Mouse (Mus musculus) liver, embryonic 14.5 days (tissue): Measurements from ENCODE around the gene Tsc22d1. TPM values are rescaled to one million over a fixed set of nuclear protein-coding genes. Genes with fewer than 3 reads are reported as not detected.

Experiments used
- ATAC-seq: fragments of 200-750 bp; cut with Nextera tagmentation; 2 replicates; pipeline ENCODE4 v1.8.0; 2017; ENCODE audit warnings: moderate number of reproducible peaks, mild to moderate bottlenecking, moderate library complexity; ENCODE audit not compliant: insufficient read depth
- DNase-seq, 3 experiments: peaks; one replicate each; pipeline ENCODE4 v3.0.0-alpha.2; 2012 to 2013; ENCODE audit warnings: low read depth in 3 of 3, low spot score in 3 of 3
- H3K27ac ChIP-seq: fragments of 300-500 bp; sonication (generic); 2 replicates; pipeline ENCODE4 v1.5.1; 2014; ENCODE audit warnings: moderate library complexity, mild to moderate bottlenecking, control low read depth, inconsistent platforms
- H3K27me3 ChIP-seq: fragments of 300-500 bp; sonication (generic); 2 replicates; pipeline ENCODE4 v1.6.1; 2014; ENCODE audit warnings: mild to moderate bottlenecking, low read length, moderate library complexity; ENCODE audit not compliant: control insufficient read depth, insufficient read depth
- H3K36me3 ChIP-seq: fragments of 300-500 bp; sonication (generic); replicated peaks from 2 replicates; pipeline ENCODE4 v1.6.1; 2014; ENCODE audit warnings: low read depth; ENCODE audit not compliant: control insufficient read depth, insufficient read depth
- H3K4me1 ChIP-seq, 2 experiments: fragments of 200-500 bp in 1 of 2; fragments of 300-500 bp in 1 of 2; sonication (generic) in 1 of 2; replicated peaks; 2 replicates each; pipeline ENCODE4 v1.6.1; 2012 to 2014; ENCODE audit warnings: antibody characterized with exemption in 1 of 2, inconsistent platforms in 1 of 2, low read length in 1 of 2; ENCODE audit not compliant: control insufficient read depth in 2 of 2, insufficient read depth in 2 of 2
- H3K4me2 ChIP-seq: fragments of 300-500 bp; sonication (generic); 2 replicates; pipeline ENCODE4 v1.6.1; 2014; ENCODE audit warnings: low read depth, mild to moderate bottlenecking, control low read depth, moderate library complexity
- H3K4me3 ChIP-seq, 2 experiments: fragments of 200-500 bp in 1 of 2; fragments of 300-500 bp in 1 of 2; sonication (generic) in 1 of 2; 2 replicates each; pipeline ENCODE4 v1.5.1; 2012 to 2014; ENCODE audit warnings: low read depth in 2 of 2, low read length in 2 of 2, mild to moderate bottlenecking in 2 of 2, control low read depth in 1 of 2, inconsistent platforms in 1 of 2, moderate library complexity in 1 of 2; ENCODE audit not compliant: insufficient read depth in 1 of 2
- H3K9ac ChIP-seq: fragments of 300-500 bp; sonication (generic); replicated peaks from 2 replicates; pipeline ENCODE4 v1.6.1; 2014; ENCODE audit warnings: mild to moderate bottlenecking, control low read depth, moderate library complexity
- H3K9me3 ChIP-seq: fragments of 300-500 bp; sonication (generic); 2 replicates; pipeline ENCODE4 v1.6.1; 2016; ENCODE audit warnings: low read length, mixed read lengths; ENCODE audit not compliant: control insufficient read depth
- CTCF ChIP-seq: IDR thresholded peaks from 2 replicates; pipeline ENCODE4 v1.5.1; 2016; ENCODE audit warnings: antibody characterized with exemption, low read depth, control low read depth
- EP300 ChIP-seq: IDR thresholded peaks from 2 replicates; pipeline ENCODE4 v1.6.1; 2016; ENCODE audit warnings: antibody characterized with exemption, low read depth
- WGBS: fragments of 180-500 bp; shearing (Covaris S2); extraction: QIAGEN DNeasy Blood & Tissue Kit; methylation state at CpG from one replicate; pipeline ENCODE4 v1.1.7; 2014; ENCODE audit not compliant: insufficient replicate concordance; 5-methylcytosine and 5-hydroxymethylcytosine counted together
- polyA plus RNA-seq, 2 experiments: library from polyadenylated mRNA; depleted of rRNA in 1 of 2; stranded (reverse) in 1 of 2; unstranded in 1 of 2; fragments of >200 nt; fragmentation: Nextera tagmentation in 1 of 2; extraction: Ambion mirVana in 1 of 2; gene quantifications; 2 replicates each; pipeline versions ENCODE4 v1.2.1 to v1.2.3; 2012 to 2014

Gene Tsc22d1
- polyA plus RNA-seq, 2 experiments = 61.3 to 115 TPM

DNA sequence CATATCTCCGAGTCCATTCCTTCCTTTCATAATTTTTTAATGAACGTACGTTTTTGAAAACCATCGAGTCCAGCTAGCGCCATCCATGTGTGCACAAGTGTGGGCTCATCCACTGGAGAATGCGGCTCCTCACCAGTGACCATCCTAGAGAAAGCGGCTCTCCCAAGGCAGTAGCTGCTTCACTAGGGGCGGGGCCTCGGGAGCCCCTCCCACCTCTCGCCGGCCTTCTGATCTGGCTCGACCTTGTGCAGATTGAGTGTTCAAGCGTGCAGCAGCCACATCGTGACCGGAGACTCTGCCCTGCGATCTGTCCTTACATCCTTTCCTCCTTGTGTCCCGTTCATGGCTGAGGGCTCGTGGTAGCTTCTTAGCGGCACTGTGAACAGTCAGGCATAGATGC is 56.5 kb downstream of the Tsc22d1 start:
- 65% methylated on average over 19 of the region's 19 CpGs for WGBS
- Histone ChIP-seq H3K27me3 (no peaks in the 10 kb centered on the region), H3K9ac (no peak overlapping the region), H3K27ac (no peak overlapping the region), H3K9me3 (no peaks in the 10 kb centered on the region), H3K4me3 (no peak overlapping the region), H3K36me3 (no peaks in the 10 kb centered on the region), H3K4me1 (no peaks in the 10 kb centered on the region), H3K4me2 (no peak overlapping the region)
- no peak for TF ChIP-seq EP300
- TF ChIP-seq CTCF = no peak
- DNase-seq = no peak
- no peak for ATAC-seq

DNA sequence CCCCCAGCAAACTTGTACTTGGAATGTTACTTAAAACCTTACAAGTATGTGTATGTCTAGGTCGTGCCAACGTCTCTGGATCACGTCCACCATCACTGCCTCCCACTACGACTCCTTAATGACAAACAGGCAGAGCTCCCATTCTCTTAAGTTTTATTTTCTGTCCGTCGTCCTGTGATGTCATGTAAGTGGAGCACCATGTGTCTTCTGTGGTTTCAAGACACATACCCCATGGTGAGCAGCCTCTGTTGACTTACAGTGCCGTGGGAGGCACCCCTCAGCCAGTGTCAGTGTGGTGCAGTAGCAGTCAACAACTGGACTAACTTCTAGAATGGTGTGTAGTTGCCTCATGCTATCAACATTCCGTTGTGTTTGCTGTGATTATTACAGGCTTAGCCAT is 57.7 kb downstream of the Tsc22d1 start:
- no peaks in the 10 kb centered on the region for H3K36me3 ChIP-seq
- WGBS = 69% methylated on average over 8 of the region's 8 CpGs
- H3K4me1 ChIP-seq = no peaks in the 10 kb centered on the region; a peak in 1 of 4 replicates
- TF ChIP-seq EP300 (no peak), CTCF (no peak)
- H3K27me3 ChIP-seq = no peaks in the 10 kb centered on the region
- ATAC-seq = no peak
- H3K4me3 ChIP-seq = no peak overlapping the region
- DNase-seq = no peak
- H3K9me3 ChIP-seq = no peaks in the 10 kb centered on the region
- no peak overlapping the region for H3K4me2 ChIP-seq
- H3K27ac ChIP-seq = no peak overlapping the region
- H3K9ac ChIP-seq = no peak overlapping the region

DNA sequence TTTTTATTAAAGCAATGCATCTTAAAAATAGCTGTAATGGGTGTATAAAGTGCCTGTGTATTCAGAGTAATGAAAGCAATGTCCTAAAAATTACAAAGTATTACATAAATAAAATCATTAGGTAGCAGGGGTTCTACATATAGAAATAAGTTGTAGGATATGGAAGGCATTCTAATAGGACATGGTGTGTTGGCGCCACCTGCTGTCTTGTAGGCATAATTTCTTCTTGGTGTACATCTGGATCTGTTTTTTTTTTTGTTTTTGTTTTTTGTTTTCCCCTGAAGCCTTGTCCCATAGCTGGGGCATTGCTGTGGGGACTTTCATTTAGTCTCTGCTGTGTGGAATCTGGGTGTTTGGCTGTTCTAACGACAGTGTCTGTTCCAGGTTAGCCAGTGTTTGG is 58.6 kb downstream of the Tsc22d1 start:
- 3% methylated on average over 2 of the region's 2 CpGs for WGBS
- ATAC-seq = no peak

GRCm38 (mm10) chr14:76474165-76474564 is 59.4 kb downstream of the Tsc22d1 start:
- Histone ChIP-seq H3K4me3 (no peak overlapping the region), H3K4me2 (no peak overlapping the region), H3K27ac (no peak overlapping the region), H3K9ac (no peak overlapping the region), H3K27me3 (no peaks in the 10 kb centered on the region), H3K36me3 (no peaks in the 10 kb centered on the region), H3K9me3 (no peaks in the 10 kb centered on the region), H3K4me1 (peaks cover 0 to 3% of the 10 kb centered on the region in 2 experiments; a peak in 2 of 4 replicates)
- ATAC-seq (no peak), DNase-seq (peak in 1 of 3 experiments; percentile 17)
- WGBS = 32% methylated on average over 1 of the region's 1 CpGs
- TF ChIP-seq CTCF = peak; percentile 49; the same call in 1 of the 2 replicates
- no peak for TF ChIP-seq EP300

More for the DNA sequence above, 58.6 kb downstream of the Tsc22d1 start:
- TF ChIP-seq EP300 = no peak
- TF ChIP-seq CTCF = peak; percentile 72
- no peak overlapping the region for H3K27ac ChIP-seq
- no peak overlapping the region for H3K4me2 ChIP-seq
- no peak overlapping the region for H3K9ac ChIP-seq
- DNase-seq = peak; percentile 25 to 37 (median 33)
- no peak overlapping the region for H3K4me3 ChIP-seq
- no peaks in the 10 kb centered on the region for H3K36me3 ChIP-seq
- no peaks in the 10 kb centered on the region for H3K9me3 ChIP-seq
- H3K27me3 ChIP-seq = no peaks in the 10 kb centered on the region
- no peaks in the 10 kb centered on the region; a peak in 1 of 4 replicates for H3K4me1 ChIP-seq

DNA sequence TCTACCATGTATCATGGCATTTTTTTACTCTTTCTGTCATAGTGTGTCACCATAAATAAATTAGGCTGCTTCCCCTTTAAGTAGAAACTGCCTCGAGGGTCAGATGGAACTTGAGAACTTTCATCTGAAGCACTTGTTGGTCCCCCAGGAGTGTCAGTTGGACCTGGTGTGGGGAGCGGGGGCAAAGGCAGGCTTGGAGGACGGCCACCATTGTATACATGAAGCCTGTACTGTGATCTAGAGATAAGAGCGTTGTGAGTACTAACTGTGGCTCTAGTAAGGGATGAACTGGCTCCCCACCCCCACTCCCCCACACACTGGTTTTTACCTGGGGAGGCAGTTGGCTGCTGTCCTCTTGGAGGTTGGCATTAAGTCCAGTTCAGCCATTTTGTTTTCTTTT is 62.0 kb downstream of the Tsc22d1 start:
- ATAC-seq (no peak), DNase-seq (no peak)
- Histone ChIP-seq H3K4me1 (peaks cover 0 to 3% of the 10 kb centered on the region in 2 experiments; a peak in 2 of 4 replicates), H3K27ac (no peak overlapping the region), H3K4me3 (no peak overlapping the region), H3K36me3 (no peaks in the 10 kb centered on the region), H3K4me2 (no peak overlapping the region), H3K27me3 (no peaks in the 10 kb centered on the region), H3K9ac (no peak overlapping the region), H3K9me3 (no peaks in the 10 kb centered on the region)
- 8% methylated on average over 4 of the region's 4 CpGs for WGBS
- TF ChIP-seq EP300 (no peak), CTCF (no peak)
